Mouse (Mus musculus) testis, adult 2 months (tissue): Measurements from ENCODE around the gene Kazn.
A peak's percentile ranks its signal among the peaks of the same experiment; 100 is the strongest.

ENCODE experiments used
- CTCF ChIP-seq: fragments of 200-500 bp; IDR thresholded peaks from 2 replicates; pipeline ENCODE4 v1.5.1; 2012; ENCODE audit warnings: low read depth, mild to moderate bottlenecking, inconsistent platforms, low read length, moderate library complexity; ENCODE audit not compliant: control insufficient read depth, insufficient read depth, insufficient replicate concordance
- POLR2A ChIP-seq: fragments of 200-500 bp; IDR thresholded peaks from 2 replicates; pipeline ENCODE4 v1.6.1; 2012; ENCODE audit warnings: low read depth, mild to moderate bottlenecking, inconsistent platforms, low read length, moderate library complexity; ENCODE audit not compliant: control insufficient read depth

DNA sequence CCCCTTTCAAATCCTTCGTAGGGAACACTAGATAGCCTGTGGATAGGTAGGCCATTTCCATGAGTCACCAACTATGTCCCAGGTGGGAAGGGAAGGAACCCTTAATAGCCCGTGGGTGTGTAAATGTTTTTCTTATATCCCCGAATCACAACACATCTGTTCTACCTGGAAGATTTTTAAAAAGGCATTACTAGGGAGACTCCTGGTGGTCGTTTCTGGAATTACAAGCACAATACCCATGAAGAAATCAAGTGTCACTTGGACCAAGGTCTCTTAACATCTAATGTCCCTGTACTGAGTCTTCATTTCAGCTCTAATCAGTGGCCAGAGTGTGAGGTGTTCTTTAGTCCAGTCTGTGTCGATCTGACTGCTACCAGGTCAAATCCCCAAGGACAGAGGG, 95.1 kb downstream of the Kazn start:
- TF ChIP-seq CTCF: peak; percentile 34; the same call in 1 of the 2 replicates
- no peak for TF ChIP-seq POLR2A
